Mouse (Mus musculus): ENCODE measurements at regions not wholly inside any gene's neighbourhood (a gene's known extent, or its start where the extent isn't known, plus 50 kb on each side); places are given as distances from the start of the nearest gene placed in this dataset.
"Not testable (repeated sequence)": the region's sequence is repeated elsewhere in the genome, so short reads cannot be mapped to it uniquely, and the experiment has no call there.

GRCm38 (mm10) chr6:67954570-67954969, 419.0 kb upstream of the Tacstd2 start:
- not testable (repeated sequence) for H3K9ac ChIP-seq (replicated peaks; ENCODE audit: low read length); H3K9me3 ChIP-seq (replicated peaks; ENCODE audit: control insufficient read depth, low read length); H3K4me2 ChIP-seq (ENCODE audit: low read depth, low read length); H3K4me1 ChIP-seq (ENCODE audit: control insufficient read depth, insufficient read depth, low read length); ATAC-seq (replicated peaks; ENCODE audit: insufficient number of reproducible peaks, low FRiP score, low TSS enrichment, low read depth); DNase-seq (ENCODE audit: low spot score); H3K4me3 ChIP-seq (ENCODE audit: low read depth, low read length); H3K27ac ChIP-seq (replicated peaks; ENCODE audit: low read depth, low read length); H3K36me3 ChIP-seq (replicated peaks; ENCODE audit: control insufficient read depth, insufficient read depth, low read depth, low read length); H3K27me3 ChIP-seq (ENCODE audit: control insufficient read depth, insufficient read depth, low read length)

DNA sequence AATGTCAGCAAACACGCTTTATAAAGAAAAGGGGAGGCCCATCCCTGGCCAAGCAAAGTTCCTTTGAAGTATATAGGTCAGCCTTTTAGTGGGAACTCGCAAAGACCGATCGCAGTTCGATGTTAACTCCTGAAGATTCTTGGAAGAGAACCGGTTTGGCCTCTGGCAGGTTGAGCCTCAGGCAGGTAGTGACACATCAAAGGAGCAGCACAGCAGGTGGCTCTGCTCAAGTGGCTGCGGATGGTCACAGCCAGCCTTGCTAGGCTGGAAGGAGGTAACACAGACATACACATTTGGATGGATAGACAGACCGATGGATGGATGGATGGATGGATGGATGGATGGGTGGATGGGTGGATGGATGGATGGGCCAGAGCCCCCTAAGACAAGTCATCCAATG, 395.9 kb upstream of the Tacstd2 start:
- not testable (repeated sequence) for ATAC-seq (replicated peaks; ENCODE audit: insufficient number of reproducible peaks, low FRiP score, low TSS enrichment, low read depth); DNase-seq (ENCODE audit: low spot score); H3K27me3 ChIP-seq (ENCODE audit: control insufficient read depth, insufficient read depth, low read length); H3K36me3 ChIP-seq (replicated peaks; ENCODE audit: control insufficient read depth, insufficient read depth, low read depth, low read length); H3K4me1 ChIP-seq (ENCODE audit: control insufficient read depth, insufficient read depth, low read length); H3K27ac ChIP-seq (replicated peaks; ENCODE audit: low read depth, low read length); H3K4me3 ChIP-seq (ENCODE audit: low read depth, low read length); H3K4me2 ChIP-seq (ENCODE audit: low read depth, low read length); H3K9ac ChIP-seq (replicated peaks; ENCODE audit: low read length); H3K9me3 ChIP-seq (replicated peaks; ENCODE audit: control insufficient read depth, low read length)
- WGBS = 26% methylated on average over 8 of the region's 8 CpGs

DNA sequence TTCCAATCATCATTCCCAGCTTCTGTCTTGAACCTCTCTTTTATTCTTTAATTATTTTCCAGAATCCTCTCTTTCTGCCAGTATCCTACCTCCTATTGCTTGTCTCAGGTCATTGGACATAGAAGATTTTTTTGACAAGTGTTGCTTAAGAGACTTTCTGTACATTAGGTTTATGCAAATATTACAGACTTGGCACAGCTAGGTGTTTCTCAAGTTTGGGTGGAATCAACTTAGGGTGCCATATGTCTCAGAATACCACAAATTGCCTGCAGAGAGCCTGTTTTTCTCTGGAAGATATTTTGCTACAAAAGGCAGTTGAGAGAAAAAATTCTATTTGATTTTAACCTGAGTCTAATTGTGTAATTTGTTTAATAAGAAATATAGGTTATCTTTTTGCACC, 386.9 kb upstream of the Tacstd2 start:
- Histone ChIP-seq H3K4me3 (ENCODE audit: low read depth, low read length) (no peak overlapping the region), H3K27me3 (ENCODE audit: control insufficient read depth, insufficient read depth, low read length) (no peaks in the 10 kb centered on the region), H3K4me2 (ENCODE audit: low read depth, low read length) (no peak overlapping the region), H3K36me3 (replicated peaks; ENCODE audit: control insufficient read depth, insufficient read depth, low read depth, low read length) (no peaks in the 10 kb centered on the region), H3K9me3 (replicated peaks; ENCODE audit: control insufficient read depth, low read length) (no peaks in the 10 kb centered on the region), H3K9ac (replicated peaks; ENCODE audit: low read length) (no peak overlapping the region), H3K27ac (replicated peaks; ENCODE audit: low read depth, low read length) (no peak overlapping the region), H3K4me1 (ENCODE audit: control insufficient read depth, insufficient read depth, low read length) (no peaks in the 10 kb centered on the region)
- ATAC-seq (replicated peaks; ENCODE audit: insufficient number of reproducible peaks, low FRiP score, low TSS enrichment, low read depth) = no peak
- DNase-seq (ENCODE audit: low spot score) = no peak

- no peak for ATAC-seq (replicated peaks; ENCODE audit: insufficient number of reproducible peaks, low FRiP score, low TSS enrichment, low read depth)
Measured at GRCm38 (mm10) chr6:67913903-67914302, 378.3 kb upstream of the Tacstd2 start.

GRCm38 (mm10) chr6:67913309-67913708, 377.7 kb upstream of the Tacstd2 start:
- no peaks in the 10 kb centered on the region for H3K36me3 ChIP-seq (replicated peaks; ENCODE audit: control insufficient read depth, insufficient read depth, low read depth, low read length)
- WGBS = 76% methylated on average over 3 of the region's 3 CpGs
- H3K4me3 ChIP-seq (ENCODE audit: low read depth, low read length) = no peak overlapping the region
- no peak overlapping the region for H3K4me2 ChIP-seq (ENCODE audit: low read depth, low read length)
- DNase-seq (ENCODE audit: low spot score) (no peak), ATAC-seq (replicated peaks; ENCODE audit: insufficient number of reproducible peaks, low FRiP score, low TSS enrichment, low read depth) (no peak)
- H3K9me3 ChIP-seq (replicated peaks; ENCODE audit: control insufficient read depth, low read length) = no peaks in the 10 kb centered on the region
- H3K4me1 ChIP-seq (ENCODE audit: control insufficient read depth, insufficient read depth, low read length) = no peaks in the 10 kb centered on the region
- no peak overlapping the region for H3K27ac ChIP-seq (replicated peaks; ENCODE audit: low read depth, low read length)
- H3K9ac ChIP-seq (replicated peaks; ENCODE audit: low read length) = no peak overlapping the region
- H3K27me3 ChIP-seq (ENCODE audit: control insufficient read depth, insufficient read depth, low read length) = no peaks in the 10 kb centered on the region

More at GRCm38 (mm10) chr6:67913903-67914302, 378.3 kb upstream of the Tacstd2 start:
- no peaks in the 10 kb centered on the region for H3K9me3 ChIP-seq (replicated peaks; ENCODE audit: control insufficient read depth, low read length)
- DNase-seq (ENCODE audit: low spot score) = no peak
- no peaks in the 10 kb centered on the region for H3K36me3 ChIP-seq (replicated peaks; ENCODE audit: control insufficient read depth, insufficient read depth, low read depth, low read length)
- H3K9ac ChIP-seq (replicated peaks; ENCODE audit: low read length) = no peak overlapping the region
- no peaks in the 10 kb centered on the region for H3K27me3 ChIP-seq (ENCODE audit: control insufficient read depth, insufficient read depth, low read length)
- 64% methylated on average over 2 of the region's 2 CpGs for WGBS
- no peaks in the 10 kb centered on the region for H3K4me1 ChIP-seq (ENCODE audit: control insufficient read depth, insufficient read depth, low read length)
- no peak overlapping the region for H3K4me2 ChIP-seq (ENCODE audit: low read depth, low read length)
- no peak overlapping the region for H3K4me3 ChIP-seq (ENCODE audit: low read depth, low read length)
- H3K27ac ChIP-seq (replicated peaks; ENCODE audit: low read depth, low read length) = no peak overlapping the region

GRCm38 (mm10) chr6:67896495-67896894, 360.9 kb upstream of the Tacstd2 start:
- no peaks in the 10 kb centered on the region for H3K9me3 ChIP-seq (replicated peaks; ENCODE audit: control insufficient read depth, low read length)
- DNase-seq (ENCODE audit: low spot score) (no peak), ATAC-seq (replicated peaks; ENCODE audit: insufficient number of reproducible peaks, low FRiP score, low TSS enrichment, low read depth) (no peak)
- no peaks in the 10 kb centered on the region for H3K4me1 ChIP-seq (ENCODE audit: control insufficient read depth, insufficient read depth, low read length)
- H3K4me3 ChIP-seq (ENCODE audit: low read depth, low read length) = no peak overlapping the region
- H3K27ac ChIP-seq (replicated peaks; ENCODE audit: low read depth, low read length) = no peak overlapping the region
- H3K4me2 ChIP-seq (ENCODE audit: low read depth, low read length) = no peak overlapping the region
- H3K27me3 ChIP-seq (ENCODE audit: control insufficient read depth, insufficient read depth, low read length) = no peaks in the 10 kb centered on the region
- H3K36me3 ChIP-seq (replicated peaks; ENCODE audit: control insufficient read depth, insufficient read depth, low read depth, low read length) = no peaks in the 10 kb centered on the region
- H3K9ac ChIP-seq (replicated peaks; ENCODE audit: low read length) = no peak overlapping the region
- WGBS = 82% methylated on average over 3 of the region's 3 CpGs

DNA sequence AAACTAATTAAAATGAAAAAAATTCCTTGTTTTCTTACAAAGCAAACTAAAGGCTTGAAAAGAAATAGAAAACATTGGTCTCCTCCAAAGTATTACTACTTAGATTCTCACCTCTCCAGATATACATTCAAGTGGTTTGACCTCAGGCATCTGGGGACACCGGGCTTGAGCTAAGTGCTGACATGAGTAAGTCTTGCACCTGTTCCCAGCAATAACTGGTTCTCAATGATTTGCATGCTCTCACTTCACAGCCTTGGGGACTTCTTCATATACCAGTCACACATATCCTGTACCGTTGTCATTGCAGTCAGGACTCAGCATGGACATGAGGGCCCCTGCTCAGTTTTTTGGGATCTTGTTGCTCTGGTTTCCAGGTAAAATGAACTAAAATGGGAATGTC, 360.3 kb upstream of the Tacstd2 start:
- no peak overlapping the region for H3K4me2 ChIP-seq (ENCODE audit: low read depth, low read length)
- no peaks in the 10 kb centered on the region for H3K4me1 ChIP-seq (ENCODE audit: control insufficient read depth, insufficient read depth, low read length)
- H3K27me3 ChIP-seq (ENCODE audit: control insufficient read depth, insufficient read depth, low read length) = no peaks in the 10 kb centered on the region
- ATAC-seq (replicated peaks; ENCODE audit: insufficient number of reproducible peaks, low FRiP score, low TSS enrichment, low read depth) (no peak), DNase-seq (ENCODE audit: low spot score) (no peak)
- no peak overlapping the region for H3K4me3 ChIP-seq (ENCODE audit: low read depth, low read length)
- no peaks in the 10 kb centered on the region for H3K36me3 ChIP-seq (replicated peaks; ENCODE audit: control insufficient read depth, insufficient read depth, low read depth, low read length)
- 93% methylated on average over 2 of the region's 2 CpGs for WGBS
- H3K9me3 ChIP-seq (replicated peaks; ENCODE audit: control insufficient read depth, low read length) = no peaks in the 10 kb centered on the region
- H3K27ac ChIP-seq (replicated peaks; ENCODE audit: low read depth, low read length) = no peak overlapping the region
- H3K9ac ChIP-seq (replicated peaks; ENCODE audit: low read length) = no peak overlapping the region

DNA sequence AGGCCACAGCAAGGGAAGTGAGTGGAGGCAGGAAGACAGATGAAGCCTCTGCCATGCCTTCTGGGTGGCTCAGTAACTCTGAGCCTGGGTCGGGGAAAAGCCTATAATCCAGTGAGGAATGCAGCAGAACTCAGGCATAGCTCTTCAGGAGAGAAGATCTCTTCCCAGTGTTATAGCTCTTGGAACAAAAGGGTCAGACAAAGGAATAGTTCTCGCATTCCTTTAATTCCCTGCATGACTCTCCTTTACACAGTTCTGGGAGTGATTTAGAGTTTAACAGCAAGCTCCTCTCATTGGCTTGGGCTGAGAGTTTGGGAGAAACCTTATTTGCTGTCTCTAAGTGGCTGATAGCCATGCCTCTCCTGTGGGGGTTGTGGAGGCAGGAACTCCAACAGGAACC, 352.0 kb upstream of the Tacstd2 start:
- Histone ChIP-seq H3K4me2 (ENCODE audit: low read depth, low read length) (no peak overlapping the region), H3K36me3 (replicated peaks; ENCODE audit: control insufficient read depth, insufficient read depth, low read depth, low read length) (no peaks in the 10 kb centered on the region), H3K9me3 (replicated peaks; ENCODE audit: control insufficient read depth, low read length) (no peaks in the 10 kb centered on the region), H3K27me3 (ENCODE audit: control insufficient read depth, insufficient read depth, low read length) (no peaks in the 10 kb centered on the region), H3K27ac (replicated peaks; ENCODE audit: low read depth, low read length) (no peak overlapping the region), H3K9ac (replicated peaks; ENCODE audit: low read length) (no peak overlapping the region), H3K4me3 (ENCODE audit: low read depth, low read length) (no peak overlapping the region), H3K4me1 (ENCODE audit: control insufficient read depth, insufficient read depth, low read length) (no peaks in the 10 kb centered on the region)
- WGBS = 53% methylated on average over 2 of the region's 2 CpGs
- ATAC-seq (replicated peaks; ENCODE audit: insufficient number of reproducible peaks, low FRiP score, low TSS enrichment, low read depth) = no peak
- DNase-seq (ENCODE audit: low spot score) = no peak

- H3K9me3 ChIP-seq (replicated peaks; ENCODE audit: control insufficient read depth, low read length) = no peaks in the 10 kb centered on the region
- no peak overlapping the region for H3K27ac ChIP-seq (replicated peaks; ENCODE audit: low read depth, low read length)
- no peaks in the 10 kb centered on the region for H3K36me3 ChIP-seq (replicated peaks; ENCODE audit: control insufficient read depth, insufficient read depth, low read depth, low read length)
- no peaks in the 10 kb centered on the region for H3K27me3 ChIP-seq (ENCODE audit: control insufficient read depth, insufficient read depth, low read length)
- H3K4me1 ChIP-seq (ENCODE audit: control insufficient read depth, insufficient read depth, low read length) = no peaks in the 10 kb centered on the region
- no peak overlapping the region for H3K4me3 ChIP-seq (ENCODE audit: low read depth, low read length)
- no peak overlapping the region for H3K9ac ChIP-seq (replicated peaks; ENCODE audit: low read length)
- ATAC-seq (replicated peaks; ENCODE audit: insufficient number of reproducible peaks, low FRiP score, low TSS enrichment, low read depth) (no peak), DNase-seq (ENCODE audit: low spot score) (no peak)
- no peak overlapping the region for H3K4me2 ChIP-seq (ENCODE audit: low read depth, low read length)
- 88% methylated on average over 5 of the region's 5 CpGs for WGBS
Measured at GRCm38 (mm10) chr6:67884893-67885292, 349.3 kb upstream of the Tacstd2 start.

Data from embryonic facial prominence, embryonic 11.5 days (tissue).